Mouse (Mus musculus): ENCODE results near the gene Efnb2.

The Efnb2 gene

GRCm38 (mm10) chr8:8661103-8661758, at the start of gene Efnb2:
TSS of gene Efnb2 (minus strand) at chr8:8661242.
- DNase-seq (ENCODE audit: low read depth, low spot score) = peak; percentile 89

GRCm38 (mm10) chr8:8704813-8705212, 43.8 kb upstream of the Efnb2 start:
- no peak for DNase-seq (ENCODE audit: low read depth, low spot score)

- no peak for DNase-seq (ENCODE audit: low read depth, low spot score)
Measured at GRCm38 (mm10) chr8:8703668-8704067, 42.6 kb upstream of the Efnb2 start.

- DNase-seq (ENCODE audit: low read depth, low spot score) = no peak
Measured at GRCm38 (mm10) chr8:8700821-8701220, 39.8 kb upstream of the Efnb2 start.

- no peak for DNase-seq (ENCODE audit: low read depth, low spot score)
Measured at GRCm38 (mm10) chr8:8700229-8700628, 39.2 kb upstream of the Efnb2 start.

- peak; percentile 98 for DNase-seq (ENCODE audit: low read depth, low spot score)
Measured at GRCm38 (mm10) chr8:8690146-8691092, 29.4 kb upstream of the Efnb2 start, which contains the start of gene Arglu1. TSS of gene Arglu1 (minus strand) at chr8:8690521.

GRCm38 (mm10) chr8:8689454-8690145, 28.6 kb upstream of the Efnb2 start:
- DNase-seq (ENCODE audit: low read depth, low spot score) = peak; percentile 76

- DNase-seq (ENCODE audit: low read depth, low spot score) = peak; percentile 47
Measured at GRCm38 (mm10) chr8:8688823-8689453, 27.9 kb upstream of the Efnb2 start.

- DNase-seq (ENCODE audit: low read depth, low spot score) = peak; percentile 14
Measured at GRCm38 (mm10) chr8:8685517-8685916, 24.5 kb upstream of the Efnb2 start.

GRCm38 (mm10) chr8:8682697-8683096, 21.7 kb upstream of the Efnb2 start:
- no peak for DNase-seq (ENCODE audit: low read depth, low spot score)

GRCm38 (mm10) chr8:8678236-8678635, 17.2 kb upstream of the Efnb2 start:
- peak; percentile 6 for DNase-seq (ENCODE audit: low read depth, low spot score)

GRCm38 (mm10) chr8:8674864-8675263, 13.8 kb upstream of the Efnb2 start:
- DNase-seq (ENCODE audit: low read depth, low spot score) = no peak

- peak; percentile 85 for DNase-seq (ENCODE audit: low read depth, low spot score)
Measured at GRCm38 (mm10) chr8:8661759-8662138, 707 bp upstream of the Efnb2 start.

GRCm38 (mm10) chr8:8660307-8661098, 539 bp downstream of the Efnb2 start:
- no peak for DNase-seq (ENCODE audit: low read depth, low spot score)

- DNase-seq (ENCODE audit: low read depth, low spot score) = peak; percentile 9
Measured at GRCm38 (mm10) chr8:8659503-8660306, 1.3 kb downstream of the Efnb2 start.

GRCm38 (mm10) chr8:8658426-8659224, 2.4 kb downstream of the Efnb2 start:
- peak; percentile 41 for DNase-seq (ENCODE audit: low read depth, low spot score)

- no peak for DNase-seq (ENCODE audit: low read depth, low spot score)
Measured at GRCm38 (mm10) chr8:8657692-8658355, 3.2 kb downstream of the Efnb2 start.

All from CD4-positive, CD25-positive, alpha-beta regulatory T cell, adult 2 months (primary cell).